Mouse (Mus musculus): ENCODE data around the gene Gm49387. TPM values are rescaled to one million over a fixed set of nuclear protein-coding genes. Genes with fewer than 3 reads are reported as not detected.

Gm49387 gene
- polyA plus RNA-seq, 1 experiment from 2014 or later = 0.84 TPM

DNA sequence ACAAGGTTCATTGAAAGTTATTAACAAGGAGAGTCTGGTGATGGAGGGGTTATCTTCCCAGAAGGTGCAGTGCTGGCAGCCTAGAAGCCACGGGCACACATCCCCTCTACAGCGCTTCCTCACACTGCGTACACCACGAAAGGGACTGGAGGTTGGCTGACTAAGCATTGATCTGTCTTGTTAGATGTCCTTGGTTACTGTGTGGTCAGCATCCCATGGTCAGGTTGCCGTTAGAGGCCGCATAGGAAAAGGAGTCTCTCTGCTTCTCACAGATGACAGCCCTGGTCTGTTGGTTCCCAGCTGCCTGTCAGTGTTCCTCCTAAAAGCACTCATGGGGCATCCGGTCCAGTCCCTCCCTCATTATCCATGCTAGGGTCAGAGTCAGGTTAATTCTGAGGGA, 10.5 kb upstream of the Gm49387 start:
- WGBS = 87% methylated on average over 7 of the region's 7 CpGs

DNA sequence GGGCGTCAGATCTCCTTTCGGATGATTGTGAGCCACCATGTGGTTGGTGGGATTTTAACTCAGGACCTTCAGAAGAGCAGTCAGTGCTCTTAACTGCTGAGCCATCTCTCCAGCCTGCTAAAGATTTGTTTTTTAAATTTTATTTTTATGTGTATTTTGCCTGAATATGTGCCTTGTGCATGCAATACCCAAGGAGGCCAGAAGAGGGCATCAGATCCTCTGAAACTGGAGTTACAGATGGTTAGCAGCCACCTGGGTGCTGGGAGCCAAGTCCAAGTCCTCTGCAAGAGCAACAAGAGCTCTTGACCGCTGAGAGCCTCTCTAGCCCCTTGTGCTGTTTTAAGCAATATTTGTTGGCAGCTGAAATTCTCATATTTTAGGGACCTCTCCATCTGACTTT, 9.7 kb upstream of the Gm49387 start:
- H3K36me3 ChIP-seq (ENCODE audit: control insufficient read depth, insufficient read depth, low read length) = no peaks in the 10 kb centered on the region
- H3K4me2 ChIP-seq (ENCODE audit: low read depth, low read length) = no peak overlapping the region
- H3K9me3 ChIP-seq (ENCODE audit: control insufficient read depth, low read length) = no peaks in the 10 kb centered on the region
- no peak for ATAC-seq (ENCODE audit: low read depth)
- DNase-seq (ENCODE audit: low spot score) = no peak
- no peaks in the 10 kb centered on the region for H3K27me3 ChIP-seq (replicated peaks; ENCODE audit: control insufficient read depth, insufficient read depth, low read length)
- WGBS = 100% methylated on average over 3 of the region's 3 CpGs
- no peak overlapping the region for H3K9ac ChIP-seq (ENCODE audit: low read depth, low read length)
- no peak overlapping the region for H3K4me3 ChIP-seq (ENCODE audit: low read depth, low read length)
- H3K4me1 ChIP-seq (ENCODE audit: control insufficient read depth, insufficient read depth, low read length) = no peaks in the 10 kb centered on the region
- no peak overlapping the region for H3K27ac ChIP-seq (replicated peaks; ENCODE audit: low read depth, low read length)

More for the DNA sequence above, 10.5 kb upstream of the Gm49387 start:
- Histone ChIP-seq H3K27ac (replicated peaks; ENCODE audit: low read depth, low read length) (no peak overlapping the region), H3K27me3 (replicated peaks; ENCODE audit: control insufficient read depth, insufficient read depth, low read length) (no peaks in the 10 kb centered on the region), H3K4me1 (ENCODE audit: control insufficient read depth, insufficient read depth, low read length) (no peaks in the 10 kb centered on the region), H3K4me3 (ENCODE audit: low read depth, low read length) (no peak overlapping the region), H3K4me2 (ENCODE audit: low read depth, low read length) (no peak overlapping the region), H3K9me3 (ENCODE audit: control insufficient read depth, low read length) (no peaks in the 10 kb centered on the region), H3K36me3 (ENCODE audit: control insufficient read depth, insufficient read depth, low read length) (no peaks in the 10 kb centered on the region), H3K9ac (ENCODE audit: low read depth, low read length) (no peak overlapping the region)
- ATAC-seq (ENCODE audit: low read depth) = no peak
- no peak for DNase-seq (ENCODE audit: low spot score)

GRCm38 (mm10) chr14:31647991-31648390, 7.3 kb upstream of the Gm49387 start:
- Histone ChIP-seq H3K36me3 (ENCODE audit: control insufficient read depth, insufficient read depth, low read length) (no peaks in the 10 kb centered on the region), H3K9me3 (ENCODE audit: control insufficient read depth, low read length) (no peaks in the 10 kb centered on the region), H3K27ac (replicated peaks; ENCODE audit: low read depth, low read length) (no peak overlapping the region), H3K27me3 (replicated peaks; ENCODE audit: control insufficient read depth, insufficient read depth, low read length) (no peaks in the 10 kb centered on the region), H3K4me3 (ENCODE audit: low read depth, low read length) (no peak overlapping the region), H3K9ac (ENCODE audit: low read depth, low read length) (no peak overlapping the region), H3K4me1 (ENCODE audit: control insufficient read depth, insufficient read depth, low read length) (no peaks in the 10 kb centered on the region), H3K4me2 (ENCODE audit: low read depth, low read length) (no peak overlapping the region)
- DNase-seq (ENCODE audit: low spot score) (no peak), ATAC-seq (ENCODE audit: low read depth) (no peak)
- WGBS = 78% methylated on average over 10 of the region's 10 CpGs

DNA sequence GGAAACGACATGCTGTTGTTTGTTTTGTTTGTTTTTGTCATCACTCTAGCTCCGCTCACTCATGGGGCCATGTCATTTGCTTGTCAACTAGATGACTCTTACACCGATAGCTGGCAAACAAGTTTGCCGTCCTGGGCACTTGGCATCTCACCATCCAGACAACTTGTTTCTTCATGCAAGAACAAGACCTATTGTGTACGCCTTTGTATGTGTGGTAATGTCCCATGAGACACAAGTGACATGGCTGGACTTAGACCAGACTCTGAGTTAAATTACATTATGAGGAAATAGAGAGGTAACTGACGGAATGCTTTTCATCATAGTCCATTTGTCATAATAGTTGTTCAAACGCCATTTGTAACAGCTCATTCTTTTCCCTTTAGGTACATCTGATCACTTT, 5.2 kb upstream of the Gm49387 start:
- WGBS = 81% methylated on average over 7 of the region's 7 CpGs
- Histone ChIP-seq H3K4me2 (ENCODE audit: low read depth, low read length) (no peak overlapping the region), H3K4me3 (ENCODE audit: low read depth, low read length) (no peak overlapping the region), H3K9ac (ENCODE audit: low read depth, low read length) (no peak overlapping the region), H3K36me3 (ENCODE audit: control insufficient read depth, insufficient read depth, low read length) (no peaks in the 10 kb centered on the region), H3K27ac (replicated peaks; ENCODE audit: low read depth, low read length) (no peak overlapping the region), H3K9me3 (ENCODE audit: control insufficient read depth, low read length) (no peaks in the 10 kb centered on the region), H3K27me3 (replicated peaks; ENCODE audit: control insufficient read depth, insufficient read depth, low read length) (no peaks in the 10 kb centered on the region), H3K4me1 (ENCODE audit: control insufficient read depth, insufficient read depth, low read length) (peaks cover 6% of the 10 kb centered on the region; the same call in 1 of the 2 replicates)
- ATAC-seq (ENCODE audit: low read depth) = no peak
- DNase-seq (ENCODE audit: low spot score) = no peak

DNA sequence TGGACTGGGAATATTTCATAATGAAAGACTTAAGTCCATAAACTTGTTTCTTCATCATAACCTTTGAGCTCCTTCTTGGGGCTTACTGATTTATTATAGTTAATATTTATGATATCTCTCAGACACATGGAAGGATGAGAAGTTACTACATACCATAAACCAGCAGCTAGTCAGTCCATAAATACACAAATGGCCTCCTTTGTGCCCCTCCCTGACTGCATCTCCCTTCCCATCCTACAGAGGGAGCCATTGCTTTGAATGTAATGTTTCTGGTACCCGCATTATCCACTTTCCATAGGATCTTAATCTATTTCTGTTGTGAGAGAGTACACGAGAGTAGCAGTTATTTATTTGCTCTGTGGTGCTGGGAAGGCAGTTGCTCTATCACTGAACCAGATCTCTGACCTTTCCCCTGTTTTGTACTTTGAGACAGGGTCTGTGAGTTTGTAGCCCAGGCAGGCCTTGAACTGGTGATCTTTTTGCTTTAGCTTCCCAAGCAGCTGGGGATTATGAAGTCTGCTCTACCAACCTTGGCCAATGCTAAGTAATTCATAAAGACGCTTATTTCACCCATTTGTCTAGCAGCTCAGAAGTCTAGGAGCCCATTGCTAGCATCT, 4.4 kb upstream of the Gm49387 start:
- DNase-seq (ENCODE audit: low spot score) (no peak), ATAC-seq (ENCODE audit: low read depth) (no peak)
- WGBS = 54% methylated on average over 3 of the region's 3 CpGs
- Histone ChIP-seq H3K4me3 (ENCODE audit: low read depth, low read length) (no peak overlapping the region), H3K27ac (replicated peaks; ENCODE audit: low read depth, low read length) (no peak overlapping the region), H3K4me2 (ENCODE audit: low read depth, low read length) (no peak overlapping the region), H3K9ac (ENCODE audit: low read depth, low read length) (no peak overlapping the region), H3K9me3 (ENCODE audit: control insufficient read depth, low read length) (no peaks in the 10 kb centered on the region), H3K27me3 (replicated peaks; ENCODE audit: control insufficient read depth, insufficient read depth, low read length) (no peaks in the 10 kb centered on the region), H3K4me1 (ENCODE audit: control insufficient read depth, insufficient read depth, low read length) (peaks cover 10% of the 10 kb centered on the region; the same call in 1 of the 2 replicates), H3K36me3 (ENCODE audit: control insufficient read depth, insufficient read depth, low read length) (no peaks in the 10 kb centered on the region)

DNA sequence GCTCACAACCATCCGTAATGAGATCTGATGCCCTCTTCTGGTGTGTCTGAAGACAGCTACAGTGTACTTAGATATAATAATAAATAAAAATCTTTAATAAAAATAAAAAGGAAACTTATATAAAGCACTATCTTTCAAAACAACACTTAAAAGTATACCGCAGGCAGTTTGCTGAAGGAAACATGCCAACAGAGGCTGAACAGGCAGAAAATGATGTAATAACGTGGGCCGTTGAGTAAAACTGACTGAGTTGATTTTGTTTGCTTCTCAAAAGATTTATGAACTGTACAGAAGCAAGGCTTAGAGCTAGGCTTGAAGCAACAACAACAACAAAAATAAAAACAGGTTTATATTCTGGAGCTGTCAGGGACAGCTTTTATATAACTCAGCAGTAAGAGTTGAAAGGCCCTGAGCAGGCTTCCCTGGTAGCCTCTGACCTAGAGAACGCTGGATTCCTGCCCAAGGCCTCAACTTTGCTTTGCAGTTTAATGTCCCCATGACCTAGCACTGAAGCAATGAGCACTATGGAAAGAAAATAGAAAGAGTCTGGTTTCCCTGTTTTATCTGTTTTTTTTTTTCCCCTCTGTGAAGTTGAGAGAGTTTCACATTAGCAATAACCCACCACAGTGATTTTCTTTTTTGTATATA, 3.6 kb upstream of the Gm49387 start:
- 89% methylated on average over 5 of the region's 5 CpGs for WGBS
- no peak for ATAC-seq (ENCODE audit: low read depth)

DNA sequence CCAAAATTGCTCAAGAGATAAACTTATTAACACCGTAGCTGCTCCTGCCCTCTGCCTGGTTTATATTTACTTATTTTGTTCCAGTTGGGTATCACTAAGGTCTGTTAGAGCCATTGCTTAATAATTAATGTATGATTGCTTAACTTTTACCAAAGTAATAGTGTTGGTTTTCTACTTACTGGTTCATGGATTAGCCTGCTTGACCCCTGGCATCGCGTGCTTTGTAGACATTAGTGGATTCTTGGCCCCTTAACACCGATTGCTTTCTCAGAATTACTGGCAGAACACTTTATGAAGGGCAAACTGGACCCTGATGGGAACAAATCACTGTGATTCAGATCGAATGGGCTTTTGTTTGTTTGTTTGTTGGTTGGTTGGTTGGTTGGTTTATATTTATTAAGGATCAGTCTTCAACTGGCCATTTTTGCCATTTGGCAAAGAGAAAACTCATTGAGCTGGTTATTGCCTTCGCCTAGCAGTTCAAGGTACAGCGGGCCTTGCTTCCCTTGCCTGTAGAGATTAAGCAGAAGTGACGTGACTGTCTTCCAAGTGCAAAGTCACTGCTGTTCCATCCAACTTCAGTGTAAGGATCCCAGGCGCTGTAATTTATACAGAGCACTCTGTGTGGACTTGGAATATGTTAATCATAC, 953 bp upstream of the Gm49387 start:
- Histone ChIP-seq H3K27me3 (replicated peaks; ENCODE audit: control insufficient read depth, insufficient read depth, low read length) (no peaks in the 10 kb centered on the region), H3K4me2 (ENCODE audit: low read depth, low read length) (peak overlapping the region; percentile 95), H3K4me1 (ENCODE audit: control insufficient read depth, insufficient read depth, low read length) (peaks cover 12% of the 10 kb centered on the region; the same call in 1 of the 2 replicates), H3K9ac (ENCODE audit: low read depth, low read length) (peak overlapping the region; percentile 66), H3K9me3 (ENCODE audit: control insufficient read depth, low read length) (no peaks in the 10 kb centered on the region), H3K4me3 (ENCODE audit: low read depth, low read length) (peak overlapping the region; percentile 62), H3K27ac (replicated peaks; ENCODE audit: low read depth, low read length) (peak overlapping the region; percentile 89; the same call in 1 of the 2 replicates), H3K36me3 (ENCODE audit: control insufficient read depth, insufficient read depth, low read length) (no peaks in the 10 kb centered on the region)
- ATAC-seq (ENCODE audit: low read depth) = no peak
- no peak for DNase-seq (ENCODE audit: low spot score)
- 70% methylated on average over 9 of the region's 9 CpGs for WGBS

More for the DNA sequence above, 3.6 kb upstream of the Gm49387 start:
- H3K27ac ChIP-seq (replicated peaks; ENCODE audit: low read depth, low read length) = no peak overlapping the region
- no peaks in the 10 kb centered on the region for H3K36me3 ChIP-seq (ENCODE audit: control insufficient read depth, insufficient read depth, low read length)
- no peak overlapping the region for H3K9ac ChIP-seq (ENCODE audit: low read depth, low read length)
- no peak for DNase-seq (ENCODE audit: low spot score)
- H3K4me2 ChIP-seq (ENCODE audit: low read depth, low read length) = no peak overlapping the region
- H3K4me3 ChIP-seq (ENCODE audit: low read depth, low read length) = no peak overlapping the region
- H3K27me3 ChIP-seq (replicated peaks; ENCODE audit: control insufficient read depth, insufficient read depth, low read length) = no peaks in the 10 kb centered on the region
- H3K9me3 ChIP-seq (ENCODE audit: control insufficient read depth, low read length) = no peaks in the 10 kb centered on the region
- peaks cover 12% of the 10 kb centered on the region; the same call in 1 of the 2 replicates for H3K4me1 ChIP-seq (ENCODE audit: control insufficient read depth, insufficient read depth, low read length)

GRCm38 (mm10) chr14:31640890-31641505, 320 bp upstream of the Gm49387 start, which contains the start of the genes Btd and Hacl1:
TSS of gene Btd (plus strand) at chr14:31641028.
TSS of gene Hacl1 (minus strand) at chr14:31641286.
- H3K4me2 ChIP-seq (ENCODE audit: low read depth, low read length) = peak within 1 kb of the TSS; percentile 95
- peak within 1 kb of the TSS; percentile 66 for H3K9ac ChIP-seq (ENCODE audit: low read depth, low read length)
- peak within 1 kb of the TSS; percentile 89 for H3K27ac ChIP-seq (replicated peaks; ENCODE audit: low read depth, low read length)
- ATAC-seq (ENCODE audit: low read depth) (peak; percentile 98), DNase-seq (ENCODE audit: low spot score) (peak; percentile 98)
- no peaks in the 10 kb centered on the region for H3K27me3 ChIP-seq (replicated peaks; ENCODE audit: control insufficient read depth, insufficient read depth, low read length)
- H3K9me3 ChIP-seq (ENCODE audit: control insufficient read depth, low read length) = no peaks in the 10 kb centered on the region
- peaks cover 12% of the 10 kb centered on the region; the same call in 1 of the 2 replicates for H3K4me1 ChIP-seq (ENCODE audit: control insufficient read depth, insufficient read depth, low read length)
- H3K36me3 ChIP-seq (ENCODE audit: control insufficient read depth, insufficient read depth, low read length) = no peaks in the 10 kb centered on the region
- peak within 1 kb of the TSS; percentile 62 for H3K4me3 ChIP-seq (ENCODE audit: low read depth, low read length)
- under 1% methylated on average over 29 of the region's 30 CpGs for WGBS
